Mouse (Mus musculus): Measurements from ENCODE around the gene Trpm1. TPM values are rescaled to one million over a fixed set of nuclear protein-coding genes. Genes with fewer than 3 reads are reported as not detected.
"Not testable (repeated sequence)": the region's sequence is repeated elsewhere in the genome, so short reads cannot be mapped to it uniquely, and the experiment has no call there.

Gene Trpm1
- polyA plus RNA-seq (2015; fragmentation: Nextera tagmentation; extraction: Ambion mirVana): 0.21 and 0.27 TPM in 2 replicates

DNA sequence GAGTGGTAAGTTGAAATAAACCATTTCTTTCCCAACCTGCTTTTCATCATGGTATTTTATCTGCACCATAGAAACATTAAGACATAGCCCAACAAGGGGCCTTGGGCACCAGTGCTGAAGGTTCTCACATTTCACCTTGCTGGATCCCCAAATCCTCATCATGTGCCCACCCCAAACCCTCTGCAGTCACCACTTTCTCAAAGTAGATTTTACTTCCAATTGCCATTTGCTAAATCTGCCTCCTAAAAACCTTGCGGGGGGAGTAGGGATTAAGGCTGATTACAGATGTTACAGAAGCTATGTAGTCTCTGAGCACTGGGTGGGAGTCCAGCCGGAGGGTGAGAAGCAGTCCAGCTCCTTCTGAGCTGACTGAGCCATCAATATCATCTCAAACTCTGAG lies at the start of gene Trpm1:
Trpm1 (plus strand) TSS at position 301 of the 400 bp plus-strand sequence.
- ATAC-seq (ENCODE audit: low FRiP score, low TSS enrichment) (no peak), DNase-seq (ENCODE audit: low spot score) (no peak)
- no peaks in the 10 kb centered on the region for H3K36me3 ChIP-seq (ENCODE audit: control insufficient read depth, insufficient read depth, low read length)
- 90% methylated on average over 2 of the region's 2 CpGs for WGBS
- H3K27ac ChIP-seq (replicated peaks): no peak within 1 kb of the TSS
- H3K9me3 ChIP-seq (ENCODE audit: control insufficient read depth, low read length): no peaks in the 10 kb centered on the region
- no peak within 1 kb of the TSS for H3K4me3 ChIP-seq (ENCODE audit: low read depth, low read length)
- peaks cover 3% of the 10 kb centered on the region; the same call in 1 of the 2 replicates for H3K4me1 ChIP-seq (replicated peaks; ENCODE audit: control insufficient read depth, insufficient read depth)
- H3K9ac ChIP-seq (ENCODE audit: low read length): no peak within 1 kb of the TSS
- TF ChIP-seq CTCF (IDR thresholded peaks at IDR 0.05; ENCODE audit: low read depth) (no peak), EP300 (optimal IDR thresholded peaks at IDR 0.05) (no peak)
- H3K4me2 ChIP-seq (replicated peaks; ENCODE audit: low read depth): no peak within 1 kb of the TSS
- no peaks in the 10 kb centered on the region for H3K27me3 ChIP-seq (ENCODE audit: control insufficient read depth, insufficient read depth, low read length)

DNA sequence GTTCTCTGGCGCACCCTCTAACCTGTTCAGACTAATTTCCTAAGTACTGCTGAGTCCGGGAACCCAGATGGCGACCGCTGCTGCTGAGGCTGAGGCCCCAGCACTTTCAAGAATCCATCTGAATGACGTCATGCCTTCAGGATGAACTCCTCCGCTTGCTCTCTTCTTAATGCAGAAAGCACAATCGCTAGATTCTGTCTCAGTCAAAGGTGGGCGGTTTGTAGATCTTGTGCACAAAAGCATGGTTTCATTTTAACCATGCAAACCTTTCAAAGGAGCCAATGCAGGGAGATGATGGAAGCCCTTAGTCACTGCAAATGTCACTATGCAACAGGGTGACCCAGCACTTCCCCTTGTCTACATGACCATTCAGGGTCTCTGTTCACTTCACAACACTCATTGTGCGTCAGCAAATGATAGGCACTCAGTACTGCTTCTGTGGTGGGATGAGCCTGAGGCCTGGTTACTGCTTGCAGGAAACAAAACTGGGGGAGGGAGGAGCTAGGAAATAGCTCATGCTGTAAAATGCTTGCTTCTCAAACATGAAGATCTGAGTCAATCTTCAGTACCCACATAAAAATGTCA lies 31.4 kb upstream of the Trpm1 start:
- Histone ChIP-seq H3K4me1 (replicated peaks; ENCODE audit: control insufficient read depth, insufficient read depth) (no peaks in the 10 kb centered on the region), H3K9ac (ENCODE audit: low read length) (no peak overlapping the region), H3K27me3 (ENCODE audit: control insufficient read depth, insufficient read depth, low read length) (no peaks in the 10 kb centered on the region), H3K27ac (replicated peaks) (no peak overlapping the region), H3K9me3 (ENCODE audit: control insufficient read depth, low read length) (no peaks in the 10 kb centered on the region), H3K36me3 (ENCODE audit: control insufficient read depth, insufficient read depth, low read length) (no peaks in the 10 kb centered on the region), H3K4me2 (replicated peaks; ENCODE audit: low read depth) (no peak overlapping the region), H3K4me3 (ENCODE audit: low read depth, low read length) (no peak overlapping the region)
- no peak for DNase-seq (ENCODE audit: low spot score)
- ATAC-seq (ENCODE audit: low FRiP score, low TSS enrichment): no peak
- WGBS: 77% methylated on average over 9 of the region's 9 CpGs
- TF ChIP-seq CTCF (IDR thresholded peaks at IDR 0.05; ENCODE audit: low read depth): no peak
- no peak for TF ChIP-seq EP300 (optimal IDR thresholded peaks at IDR 0.05)

DNA sequence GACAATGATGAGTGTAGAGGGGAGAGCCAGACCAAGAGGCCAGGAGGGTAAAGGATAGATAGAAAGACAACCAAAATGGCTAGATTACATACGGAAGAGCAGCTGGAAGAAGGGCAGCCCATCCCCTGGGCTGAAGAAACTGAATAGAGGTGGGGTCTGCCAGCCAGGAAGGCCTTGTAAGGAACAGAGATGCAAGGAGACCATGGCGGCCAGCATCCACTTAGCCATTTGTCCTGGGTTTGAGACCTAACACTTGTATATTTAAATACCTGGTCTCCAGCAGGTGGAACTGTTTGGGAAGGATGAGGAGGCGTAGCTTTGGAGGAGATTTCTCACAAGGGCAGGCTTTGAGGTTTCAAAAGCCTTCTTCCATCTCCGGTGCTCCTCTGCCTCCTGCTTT lies 29.9 kb upstream of the Trpm1 start:
- Histone ChIP-seq H3K9ac (ENCODE audit: low read length) (no peak overlapping the region), H3K36me3 (ENCODE audit: control insufficient read depth, insufficient read depth, low read length) (no peaks in the 10 kb centered on the region), H3K27me3 (ENCODE audit: control insufficient read depth, insufficient read depth, low read length) (no peaks in the 10 kb centered on the region), H3K4me3 (ENCODE audit: low read depth, low read length) (no peak overlapping the region), H3K4me1 (replicated peaks; ENCODE audit: control insufficient read depth, insufficient read depth) (no peaks in the 10 kb centered on the region), H3K9me3 (ENCODE audit: control insufficient read depth, low read length) (no peaks in the 10 kb centered on the region), H3K4me2 (replicated peaks; ENCODE audit: low read depth) (no peak overlapping the region), H3K27ac (replicated peaks) (no peak overlapping the region)
- no peak for TF ChIP-seq CTCF (IDR thresholded peaks at IDR 0.05; ENCODE audit: low read depth)
- no peak for TF ChIP-seq EP300 (optimal IDR thresholded peaks at IDR 0.05)
- 85% methylated on average over 4 of the region's 4 CpGs for WGBS
- no peak for DNase-seq (ENCODE audit: low spot score)
- no peak for ATAC-seq (ENCODE audit: low FRiP score, low TSS enrichment)

DNA sequence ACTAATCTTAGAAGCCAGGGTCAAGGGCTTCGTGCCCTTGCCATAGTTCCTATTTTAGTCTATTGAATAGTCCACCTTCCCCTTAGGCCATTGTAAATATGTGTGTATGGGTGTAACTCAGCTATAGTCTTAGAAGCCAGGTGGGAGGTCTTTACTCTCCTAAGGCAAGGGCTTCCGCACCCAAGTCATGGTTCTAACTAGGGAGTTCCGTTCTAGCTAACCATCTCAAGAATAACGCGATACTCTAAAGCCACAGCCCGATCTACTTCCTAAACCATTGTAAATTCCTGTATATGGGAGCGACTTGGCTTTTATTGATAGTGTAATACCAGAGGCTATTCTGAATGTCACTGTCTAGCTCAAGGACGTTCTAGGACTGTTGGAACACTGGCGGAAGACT lies 27.6 kb upstream of the Trpm1 start:
- not testable (repeated sequence) for H3K36me3 ChIP-seq (ENCODE audit: control insufficient read depth, insufficient read depth, low read length); H3K4me2 ChIP-seq (replicated peaks; ENCODE audit: low read depth); H3K9me3 ChIP-seq (ENCODE audit: control insufficient read depth, low read length); H3K4me3 ChIP-seq (ENCODE audit: low read depth, low read length); H3K27me3 ChIP-seq (ENCODE audit: control insufficient read depth, insufficient read depth, low read length); H3K9ac ChIP-seq (ENCODE audit: low read length); H3K4me1 ChIP-seq (replicated peaks; ENCODE audit: control insufficient read depth, insufficient read depth); H3K27ac ChIP-seq (replicated peaks); ATAC-seq (ENCODE audit: low FRiP score, low TSS enrichment); DNase-seq (ENCODE audit: low spot score)
- 96% methylated on average over 8 of the region's 9 CpGs for WGBS

DNA sequence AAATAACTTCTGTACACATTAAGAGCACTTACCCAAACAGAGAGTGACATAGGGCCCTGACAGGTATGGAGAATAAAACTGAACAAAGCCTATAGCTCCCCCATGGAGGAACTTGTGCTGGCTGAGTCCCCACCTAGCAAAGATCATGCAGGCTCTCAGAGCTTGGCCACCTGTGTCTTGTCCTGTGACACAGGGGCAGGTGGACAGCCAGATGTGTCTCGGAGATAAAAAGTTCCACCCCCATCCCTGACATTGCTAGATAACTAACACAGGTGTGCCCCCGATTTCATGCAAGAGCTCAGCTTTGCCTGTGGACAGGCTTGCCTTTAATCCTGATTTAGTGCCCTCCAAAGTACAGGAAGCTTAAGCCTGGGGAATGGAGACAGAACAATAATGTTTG lies 13.8 kb upstream of the Trpm1 start:
- Histone ChIP-seq H3K4me2 (replicated peaks; ENCODE audit: low read depth) (no peak overlapping the region), H3K36me3 (ENCODE audit: control insufficient read depth, insufficient read depth, low read length) (no peaks in the 10 kb centered on the region), H3K9ac (ENCODE audit: low read length) (no peak overlapping the region), H3K4me3 (ENCODE audit: low read depth, low read length) (no peak overlapping the region), H3K27ac (replicated peaks) (no peak overlapping the region), H3K9me3 (ENCODE audit: control insufficient read depth, low read length) (no peaks in the 10 kb centered on the region), H3K4me1 (replicated peaks; ENCODE audit: control insufficient read depth, insufficient read depth) (no peaks in the 10 kb centered on the region), H3K27me3 (ENCODE audit: control insufficient read depth, insufficient read depth, low read length) (no peaks in the 10 kb centered on the region)
- 53% methylated on average over 2 of the region's 2 CpGs for WGBS
- ATAC-seq (ENCODE audit: low FRiP score, low TSS enrichment) (no peak), DNase-seq (ENCODE audit: low spot score) (no peak)
- no peak for TF ChIP-seq CTCF (IDR thresholded peaks at IDR 0.05; ENCODE audit: low read depth)
- TF ChIP-seq EP300 (optimal IDR thresholded peaks at IDR 0.05): no peak

DNA sequence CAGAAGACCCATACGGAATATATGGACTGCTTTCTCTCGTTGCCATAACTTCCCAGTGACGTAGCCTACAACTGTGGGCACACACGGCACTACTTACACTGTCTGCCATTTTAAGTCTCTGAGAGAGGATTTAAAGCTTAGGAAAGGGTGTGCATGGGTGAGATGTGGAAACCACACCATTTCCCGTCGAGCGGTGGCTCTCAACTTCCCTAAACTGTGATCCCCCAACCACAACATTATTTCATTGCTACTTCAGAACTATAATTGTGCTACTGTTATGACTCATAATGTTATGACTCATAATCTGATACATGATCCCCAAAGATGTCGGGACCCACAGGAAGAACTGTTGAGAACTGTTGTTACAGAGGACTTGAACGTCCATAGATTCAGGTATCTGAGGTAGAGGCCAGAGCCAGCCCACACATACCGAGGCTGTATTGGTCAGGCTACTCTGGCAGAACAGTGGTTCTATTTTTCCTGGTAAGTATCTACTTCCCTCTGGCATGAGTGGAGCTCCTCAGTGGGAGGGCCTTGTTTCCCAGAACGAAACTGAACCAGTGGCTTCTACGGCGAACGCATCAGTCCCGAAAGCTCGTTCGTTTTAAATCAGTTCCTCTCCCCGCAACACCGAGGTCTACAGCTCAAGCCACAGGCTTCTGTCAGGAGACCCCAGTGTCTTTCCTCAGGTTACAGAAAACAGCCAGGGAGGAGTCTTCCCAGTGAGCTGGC lies 12.2 kb upstream of the Trpm1 start:
- no peak for ATAC-seq (ENCODE audit: low FRiP score, low TSS enrichment)
- Histone ChIP-seq H3K4me3 (ENCODE audit: low read depth, low read length) (no peak overlapping the region), H3K9me3 (ENCODE audit: control insufficient read depth, low read length) (no peaks in the 10 kb centered on the region), H3K27ac (replicated peaks) (no peak overlapping the region), H3K36me3 (ENCODE audit: control insufficient read depth, insufficient read depth, low read length) (no peaks in the 10 kb centered on the region), H3K27me3 (ENCODE audit: control insufficient read depth, insufficient read depth, low read length) (no peaks in the 10 kb centered on the region), H3K9ac (ENCODE audit: low read length) (no peak overlapping the region), H3K4me2 (replicated peaks; ENCODE audit: low read depth) (no peak overlapping the region), H3K4me1 (replicated peaks; ENCODE audit: control insufficient read depth, insufficient read depth) (no peaks in the 10 kb centered on the region)
- TF ChIP-seq CTCF (IDR thresholded peaks at IDR 0.05; ENCODE audit: low read depth): no peak
- TF ChIP-seq EP300 (optimal IDR thresholded peaks at IDR 0.05): no peak
- 85% methylated on average over 19 of the region's 19 CpGs for WGBS
- DNase-seq (ENCODE audit: low spot score): no peak

Measured in stomach, postnatal 0 days (tissue).